Mouse (Mus musculus): ENCODE data around the gene March1.

- TF ChIP-seq CTCF (IDR thresholded peaks at IDR 0.05), result no peak
- TF ChIP-seq POLR2A (IDR thresholded peaks at IDR 0.05; ENCODE audit: insufficient read depth, low read depth, low read length), result no peak
These were observed 745.4 kb downstream of the March1 start for GRCm38 (mm10) chr8:66362882-66363801.

Data from heart, adult 2 months (tissue).